Mouse (Mus musculus) E14TG2a.4 (cell line): ENCODE data around the gene Tmem269.

Experiments
- CTCF ChIP-seq: conservative IDR thresholded peaks from 2 replicates; pipeline ENCODE4 v1.5.1; 2014; ENCODE audit warnings: low read length
- NANOG ChIP-seq: IDR thresholded peaks from 2 replicates; pipeline ENCODE4 v1.6.1; 2014; ENCODE audit warnings: borderline replicate concordance, low read length, mixed read lengths
- POU5F1 ChIP-seq: IDR thresholded peaks from 2 replicates; pipeline ENCODE4 v1.6.1; 2014; ENCODE audit warnings: low read length, borderline replicate concordance

- no peak for TF ChIP-seq CTCF
- TF ChIP-seq POU5F1, result no peak
- no peak for TF ChIP-seq NANOG
Measured at GRCm38 (mm10) chr4:119255351-119255750, 37.3 kb upstream of the Tmem269 start, which contains the start of gene Cldn19.
